Mouse (Mus musculus) ES-E14 (cell line): ENCODE results near the gene Rbp7. TPM values are rescaled to one million over a fixed set of nuclear protein-coding genes. Genes with fewer than 3 reads are reported as not detected.

Experiments used
- DNase-seq: peaks from one replicate; pipeline ENCODE4 v3.0.0-alpha.2; 2013; ENCODE audit warnings: low read depth, low spot score
- H3K27ac ChIP-seq: 2 replicates; pipeline ENCODE4 v1.5.1; 2012; ENCODE audit warnings: low read depth, mild to moderate bottlenecking, low read length, moderate library complexity, mixed read lengths; ENCODE audit not compliant: poor library complexity, insufficient read depth, severe bottlenecking
- H3K36me3 ChIP-seq: 2 replicates; pipeline ENCODE4 v1.6.1; 2012; ENCODE audit warnings: mild to moderate bottlenecking, low read length, moderate library complexity, mixed read lengths; ENCODE audit not compliant: control insufficient read depth, poor library complexity, insufficient read depth, severe bottlenecking
- H3K4me1 ChIP-seq, 2 experiments: fragments of 150-350 bp in 1 of 2; sonication (generic) in 1 of 2; 2 replicates each; pipeline ENCODE4 v1.6.1; 2012; ENCODE audit warnings: low read length in 2 of 2, mild to moderate bottlenecking in 1 of 2, mixed read lengths in 1 of 2; ENCODE audit not compliant: control insufficient read depth in 2 of 2, insufficient read depth in 2 of 2, poor library complexity in 1 of 2
- H3K4me3 ChIP-seq, 2 experiments: fragments of 150-350 bp in 1 of 2; sonication (generic) in 1 of 2; 2 replicates each; pipeline ENCODE4 v1.5.1; 2012; ENCODE audit warnings: low read length in 2 of 2, low read depth in 1 of 2, mild to moderate bottlenecking in 1 of 2, mixed read lengths in 1 of 2; ENCODE audit not compliant: insufficient read depth in 1 of 2, poor library complexity in 1 of 2, severe bottlenecking in 1 of 2
- H3K9ac ChIP-seq: 2 replicates; pipeline ENCODE4 v1.6.1; 2012; ENCODE audit warnings: low read depth, mild to moderate bottlenecking, low read length, mixed read lengths; ENCODE audit not compliant: poor library complexity, insufficient read depth, severe bottlenecking
- H3K9me3 ChIP-seq: fragments of 150-350 bp; sonication (generic); 2 replicates; pipeline ENCODE4 v1.6.1; 2012; ENCODE audit warnings: low read depth, mild to moderate bottlenecking, low read length; ENCODE audit not compliant: control insufficient read depth, insufficient read depth
- CHD2 ChIP-seq: IDR thresholded peaks from 2 replicates; pipeline ENCODE4 v1.6.1; 2014; ENCODE audit warnings: mild to moderate bottlenecking, low read depth, low read length, inconsistent platforms
- HCFC1 ChIP-seq: IDR thresholded peaks from 2 replicates; pipeline ENCODE4 v1.6.1; 2012; ENCODE audit warnings: low read length, inconsistent platforms, borderline replicate concordance; ENCODE audit not compliant: insufficient read depth
- MAFK ChIP-seq: IDR thresholded peaks from 2 replicates; pipeline ENCODE4 v1.6.1; 2014; ENCODE audit warnings: mild to moderate bottlenecking, low read depth, low read length, inconsistent platforms; ENCODE audit not compliant: insufficient read depth
- ZC3H11A ChIP-seq: IDR thresholded peaks from 2 replicates; pipeline ENCODE4 v1.6.1; 2012; ENCODE audit warnings: low read depth, mild to moderate bottlenecking, inconsistent platforms, low read length, borderline replicate concordance
- ZNF384 ChIP-seq: IDR thresholded peaks from 2 replicates; pipeline ENCODE4 v1.6.1; 2012; ENCODE audit warnings: low read depth, low read length, inconsistent platforms
- in situ Hi-C, 2 experiments: fragments of 600-800 bp; cut with MboI; formaldehyde crosslinking; loops; one replicate each; pipeline ENCODE4 v1.15.1; 2025; ENCODE audit warnings: low sequenced_read_pairs in 2 of 2, inconsistent platforms in 1 of 2; ENCODE audit not compliant: unreplicated experiment in 2 of 2
- total RNA-seq: library from RNA; depleted of rRNA; stranded (reverse); fragments of 300-350 nt; gene quantifications from 2 replicates; pipeline ENCODE4 v1.2.3, GENCODE M21; 2012

Gene Rbp7
- total RNA-seq, 1 experiment: 1.4 TPM

- Histone ChIP-seq H3K27ac (no peak overlapping the region), H3K36me3 (no peaks in the 10 kb centered on the region), H3K9me3 (no peaks in the 10 kb centered on the region), H3K4me3 (no peak overlapping the region), H3K4me1 (peaks cover 0 to 8% of the 10 kb centered on the region in 2 experiments; a peak in 2 of 4 replicates), H3K9ac (no peak overlapping the region)
- in situ Hi-C loops: no loop called here
- DNase-seq: peak; percentile 68
- no peak for TF ChIP-seq ZNF384
- TF ChIP-seq CHD2: no peak
- TF ChIP-seq MAFK: no peak
- no peak for TF ChIP-seq ZC3H11A
- TF ChIP-seq HCFC1: no peak
Measured at GRCm38 (mm10) chr4:149453656-149454055, 1.1 kb downstream of the Rbp7 start.

GRCm38 (mm10) chr4:149450636-149451035 is 4.1 kb downstream of the Rbp7 start:
- no peak for DNase-seq
- in situ Hi-C loops: no loop called here
- TF ChIP-seq ZC3H11A (no peak), HCFC1 (no peak), MAFK (no peak), ZNF384 (no peak), CHD2 (no peak)
- Histone ChIP-seq H3K4me1 (peaks cover 4 to 8% of the 10 kb centered on the region in 2 experiments; a peak in 2 of 4 replicates), H3K9ac (no peak overlapping the region), H3K4me3 (no peak overlapping the region), H3K9me3 (no peaks in the 10 kb centered on the region), H3K27ac (no peak overlapping the region), H3K36me3 (no peaks in the 10 kb centered on the region)

- H3K27ac ChIP-seq: peak overlapping the region; percentile 84
- H3K4me3 ChIP-seq: peak overlapping the region in 1 of 2 experiments; percentile 49; a peak in 1 of 4 replicates
Measured at GRCm38 (mm10) chr4:149446309-149446708, 8.5 kb downstream of the Rbp7 start.

GRCm38 (mm10) chr4:149445868-149446267 is 8.9 kb downstream of the Rbp7 start:
- Histone ChIP-seq H3K36me3 (no peaks in the 10 kb centered on the region), H3K4me3 (peak overlapping the region; percentile 46 to 49; a peak in 2 of 4 replicates), H3K9me3 (no peaks in the 10 kb centered on the region), H3K27ac (peak overlapping the region; percentile 84), H3K4me1 (peaks cover 3 to 8% of the 10 kb centered on the region in 2 experiments; a peak in 3 of 4 replicates), H3K9ac (peak overlapping the region; percentile 6; the same call in 1 of the 2 replicates)
- peak; percentile 73 for DNase-seq
- in situ Hi-C loops: no loop called here
- TF ChIP-seq HCFC1 (0 out of 2 replicates have a peak, but pooled peaks have one; percentile 50), CHD2 (no peak)

More at GRCm38 (mm10) chr4:149446309-149446708, 8.5 kb downstream of the Rbp7 start:
- DNase-seq: no peak
- peaks cover 3 to 8% of the 10 kb centered on the region in 2 experiments; a peak in 3 of 4 replicates for H3K4me1 ChIP-seq
- H3K9ac ChIP-seq: peak overlapping the region; percentile 6; the same call in 1 of the 2 replicates
- no peaks in the 10 kb centered on the region for H3K9me3 ChIP-seq
- in situ Hi-C loops: no loop called here
- no peaks in the 10 kb centered on the region for H3K36me3 ChIP-seq
- TF ChIP-seq MAFK: no peak
- no peak for TF ChIP-seq CHD2
- TF ChIP-seq ZNF384: no peak
- no peak for TF ChIP-seq ZC3H11A
- no peak for TF ChIP-seq HCFC1
